Mouse (Mus musculus): ENCODE results near the gene Galnt7.
A peak's percentile ranks its signal among the peaks of the same experiment; 100 is the strongest.

Gene Galnt7

GRCm38 (mm10) chr8:57498847-57499511 lies 153.9 kb downstream of the Galnt7 start:
- no peak for DNase-seq (ENCODE audit: low spot score)

- DNase-seq (ENCODE audit: low spot score): no peak
These were observed 154.4 kb downstream of the Galnt7 start for GRCm38 (mm10) chr8:57498494-57498846.

- DNase-seq (ENCODE audit: low spot score): no peak
These were observed 161.0 kb downstream of the Galnt7 start for GRCm38 (mm10) chr8:57491873-57492272.

- DNase-seq (ENCODE audit: low spot score): no peak
These were observed 162.9 kb downstream of the Galnt7 start for GRCm38 (mm10) chr8:57489896-57490295.

- no peak for DNase-seq (ENCODE audit: low spot score)
These were observed 163.5 kb downstream of the Galnt7 start for GRCm38 (mm10) chr8:57489366-57489765.

- no peak for DNase-seq (ENCODE audit: low spot score)
These were observed 164.5 kb downstream of the Galnt7 start for GRCm38 (mm10) chr8:57488312-57488765.

GRCm38 (mm10) chr8:57487441-57488155 lies 165.2 kb downstream of the Galnt7 start, which contains the start of gene Sap30:
TSS of gene Sap30 (minus strand) at chr8:57487860.
- DNase-seq (ENCODE audit: low spot score): peak; percentile 88

- DNase-seq (ENCODE audit: low spot score): no peak
These were observed 166.1 kb downstream of the Galnt7 start for GRCm38 (mm10) chr8:57486491-57487440.

GRCm38 (mm10) chr8:57480606-57481005 lies 172.2 kb downstream of the Galnt7 start:
- DNase-seq (ENCODE audit: low spot score): no peak

GRCm38 (mm10) chr8:57479700-57480099 lies 173.1 kb downstream of the Galnt7 start:
- DNase-seq (ENCODE audit: low spot score): no peak

GRCm38 (mm10) chr8:57478406-57478805 lies 174.4 kb downstream of the Galnt7 start:
- DNase-seq (ENCODE audit: low spot score): no peak

Data from urinary bladder, postnatal 10 days (tissue).